Mouse (Mus musculus) liver, postnatal 0 days (tissue): ENCODE data around the gene Abr.
A peak's percentile ranks its signal among the peaks of the same experiment; 100 is the strongest.

Experiments
- CTCF ChIP-seq: sonication (generic); IDR thresholded peaks from 2 replicates; pipeline ENCODE4 v1.5.1; 2016; ENCODE audit warnings: antibody characterized with exemption, low read depth
- EP300 ChIP-seq: IDR thresholded peaks from 2 replicates; pipeline ENCODE4 v1.6.1; 2016; ENCODE audit warnings: antibody characterized with exemption, low read depth, mild to moderate bottlenecking

GRCm38 (mm10) chr11:76496086-76496771, 125.9 kb downstream of the Abr start:
- TF ChIP-seq CTCF (peak; percentile 65), EP300 (no peak)
